Mouse (Mus musculus) frontal cortex, adult (tissue): ENCODE measurements at regions not wholly inside any gene's neighbourhood (a gene's known extent, or its start where the extent isn't known, plus 50 kb on each side); places are given as distances from the start of the nearest gene placed in this dataset.

Experiments
- ATAC-seq: cut with Nextera tagmentation; 2 replicates; pipeline ENCODE4 v1.9.2; 2017; ENCODE audit warnings: mild to moderate bottlenecking, moderate library complexity, mixed read lengths; ENCODE audit not compliant: low TSS enrichment

- ATAC-seq, result 0 out of 2 replicates have a peak, but pooled peaks have one; percentile 26
These were observed 2488.7 kb upstream of the Gm7489 start for GRCm38 (mm10) chr15:51395961-51396360.

DNA sequence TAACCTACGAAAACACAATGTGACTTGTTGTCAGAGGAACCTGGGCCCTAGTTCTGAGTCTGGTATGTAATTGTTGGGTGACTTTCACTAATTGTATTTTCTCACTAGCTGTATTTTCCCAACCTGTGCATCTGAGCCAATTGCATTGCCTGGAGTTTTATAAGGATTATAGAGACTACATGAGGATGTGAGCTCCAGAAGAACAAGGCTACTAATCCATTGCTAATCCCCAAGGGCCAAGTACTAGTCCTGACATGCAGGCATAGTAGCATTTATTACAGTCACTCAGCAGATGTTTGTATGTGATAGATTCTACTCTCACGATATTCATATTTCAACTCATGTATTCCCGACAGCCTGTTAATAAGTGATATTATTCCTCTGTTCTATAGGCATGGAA lies 2481.1 kb upstream of the Gm7489 start:
- ATAC-seq, result no peak

- ATAC-seq, result no peak
These were observed 2474.9 kb upstream of the Gm7489 start for GRCm38 (mm10) chr15:51409791-51410308.

DNA sequence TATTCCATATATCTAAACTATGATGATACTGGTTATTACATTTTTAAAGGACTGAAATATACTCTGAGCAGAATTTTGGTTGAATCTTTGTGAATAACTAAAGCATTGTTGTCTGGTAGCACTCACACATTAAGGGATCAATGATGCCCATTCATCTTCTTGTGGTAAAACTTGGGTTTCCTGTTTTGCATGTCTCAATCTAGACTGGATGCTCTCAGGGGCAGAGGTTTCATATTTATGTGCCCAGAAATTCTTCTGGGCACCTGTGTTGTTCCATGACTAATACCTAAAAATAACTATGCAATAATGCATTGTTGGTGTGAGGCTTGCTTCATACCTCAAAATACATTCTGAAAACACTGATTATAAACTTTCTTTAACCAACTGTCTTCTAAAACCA lies 2472.7 kb upstream of the Gm7489 start:
- no peak for ATAC-seq

- ATAC-seq, result no peak
These were observed 2442.1 kb upstream of the Gm7489 start for GRCm38 (mm10) chr15:51442606-51443005.

DNA sequence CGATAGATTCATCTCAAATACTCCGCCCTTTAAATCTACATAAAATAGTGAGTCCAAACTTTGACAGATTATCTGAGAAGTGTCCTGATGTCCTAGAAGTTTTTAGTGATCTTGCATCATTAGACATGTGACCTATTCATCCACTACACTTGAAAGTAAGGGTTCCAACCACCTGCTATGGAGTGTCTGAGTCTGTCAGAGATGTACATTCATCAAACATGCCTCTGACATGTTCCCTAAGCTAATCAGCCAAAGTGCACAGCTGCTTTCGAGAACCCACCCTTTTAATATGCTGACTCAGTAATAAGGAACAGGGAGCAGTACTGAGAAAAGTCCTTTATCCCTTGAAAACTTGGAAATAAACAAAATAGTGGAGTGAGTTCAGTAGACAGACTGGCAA lies 2414.8 kb upstream of the Gm7489 start:
- ATAC-seq, result no peak

DNA sequence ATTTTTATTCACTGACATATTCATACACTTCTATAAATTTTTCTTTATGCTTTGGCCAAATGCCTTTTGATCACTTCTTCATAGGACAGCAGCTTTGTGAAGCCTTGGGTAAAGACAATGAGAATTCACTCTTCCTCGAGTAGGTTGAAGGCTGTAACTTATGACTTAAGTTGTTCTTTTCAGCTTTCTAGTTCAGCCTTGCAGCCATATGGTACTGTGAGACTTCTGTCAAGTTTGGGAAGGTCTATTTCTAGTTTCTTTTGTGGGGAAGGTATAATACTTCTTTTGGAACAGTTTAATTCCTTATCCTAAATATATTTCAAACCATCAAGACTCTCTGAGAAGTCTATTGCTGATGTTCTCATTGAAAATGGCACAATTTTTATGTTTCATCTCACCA lies 2413.6 kb upstream of the Gm7489 start:
- ATAC-seq, result peak; percentile 96

DNA sequence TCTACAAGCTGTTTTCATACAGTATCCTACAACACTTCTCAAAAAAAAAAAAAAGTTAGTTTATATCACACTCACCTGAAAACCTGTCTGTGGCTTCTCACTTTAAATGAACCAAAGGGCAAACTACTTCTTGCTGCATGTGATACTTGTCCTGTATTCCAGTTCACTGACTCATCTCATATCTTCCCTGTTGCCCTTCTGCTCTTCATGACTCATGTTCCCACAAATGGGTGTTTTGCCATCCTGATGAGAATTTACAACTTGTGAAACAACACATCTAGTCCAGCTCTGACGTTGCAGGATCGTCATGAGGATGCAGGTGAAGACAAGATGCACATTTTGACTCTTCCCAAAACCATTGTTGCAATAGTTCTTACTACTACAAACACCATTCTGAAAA lies 2412.7 kb upstream of the Gm7489 start:
- ATAC-seq, result no peak

- ATAC-seq, result no peak
These were observed 2402.8 kb upstream of the Gm7489 start for GRCm38 (mm10) chr15:51481856-51482255.

DNA sequence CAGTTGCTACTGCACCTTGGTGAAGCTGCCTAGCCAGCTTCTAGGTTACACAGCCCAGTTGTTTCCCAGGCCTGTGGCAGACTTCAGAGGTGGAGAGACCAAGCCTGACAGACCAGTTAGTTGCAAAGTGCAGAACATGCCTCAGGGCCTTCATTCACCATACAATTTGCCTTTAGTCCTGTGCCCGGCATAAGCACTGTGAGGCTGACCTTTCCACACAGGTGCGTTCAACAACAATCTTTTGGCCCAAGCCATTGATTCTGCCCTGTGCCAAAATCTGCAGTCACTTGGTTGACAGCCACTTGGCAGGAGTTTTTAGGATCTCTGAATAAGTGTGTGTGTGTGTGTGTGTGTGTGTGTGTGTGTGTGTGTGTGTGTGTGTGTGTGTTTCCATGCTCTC lies 2400.5 kb upstream of the Gm7489 start:
- no peak for ATAC-seq

- no peak for ATAC-seq
These were observed 2399.2 kb upstream of the Gm7489 start for GRCm38 (mm10) chr15:51485554-51485953.

DNA sequence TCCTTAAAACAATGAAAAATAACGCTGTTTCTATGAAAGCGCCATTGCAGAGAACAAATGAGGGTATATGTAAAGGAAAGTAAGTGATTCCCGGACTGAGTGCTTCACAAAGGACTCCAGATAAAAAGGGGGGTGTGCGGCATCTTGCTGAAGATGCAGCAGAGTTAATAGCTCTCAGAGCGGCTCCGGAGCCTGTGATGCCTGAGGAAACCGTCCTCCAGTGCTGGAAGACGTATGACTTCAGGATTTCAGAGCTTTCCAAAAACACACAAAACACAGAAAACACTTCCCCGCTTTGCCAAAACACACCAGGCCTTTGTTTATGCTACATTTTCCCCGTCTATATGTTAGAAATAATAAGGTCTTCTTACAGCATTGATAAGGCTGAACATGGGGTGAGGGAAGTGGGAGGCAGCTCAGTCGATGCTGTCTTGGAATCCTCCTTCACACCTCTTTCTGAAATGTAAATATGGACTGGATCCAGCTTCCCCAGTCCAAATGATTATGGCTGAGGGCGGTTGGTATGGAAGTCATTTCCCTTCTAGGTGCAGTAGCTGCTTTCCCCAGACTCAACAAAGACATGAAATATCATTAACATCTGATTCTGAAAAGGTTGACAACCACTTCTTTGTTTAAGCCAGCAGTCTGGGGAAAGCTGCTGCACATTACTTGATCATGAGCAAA lies 2382.5 kb upstream of the Gm7489 start:
- ATAC-seq, result no peak

- ATAC-seq, result no peak
These were observed 2381.9 kb upstream of the Gm7489 start for GRCm38 (mm10) chr15:51502742-51503270.

- ATAC-seq, result no peak
These were observed 2381.4 kb upstream of the Gm7489 start for GRCm38 (mm10) chr15:51503341-51503740.

DNA sequence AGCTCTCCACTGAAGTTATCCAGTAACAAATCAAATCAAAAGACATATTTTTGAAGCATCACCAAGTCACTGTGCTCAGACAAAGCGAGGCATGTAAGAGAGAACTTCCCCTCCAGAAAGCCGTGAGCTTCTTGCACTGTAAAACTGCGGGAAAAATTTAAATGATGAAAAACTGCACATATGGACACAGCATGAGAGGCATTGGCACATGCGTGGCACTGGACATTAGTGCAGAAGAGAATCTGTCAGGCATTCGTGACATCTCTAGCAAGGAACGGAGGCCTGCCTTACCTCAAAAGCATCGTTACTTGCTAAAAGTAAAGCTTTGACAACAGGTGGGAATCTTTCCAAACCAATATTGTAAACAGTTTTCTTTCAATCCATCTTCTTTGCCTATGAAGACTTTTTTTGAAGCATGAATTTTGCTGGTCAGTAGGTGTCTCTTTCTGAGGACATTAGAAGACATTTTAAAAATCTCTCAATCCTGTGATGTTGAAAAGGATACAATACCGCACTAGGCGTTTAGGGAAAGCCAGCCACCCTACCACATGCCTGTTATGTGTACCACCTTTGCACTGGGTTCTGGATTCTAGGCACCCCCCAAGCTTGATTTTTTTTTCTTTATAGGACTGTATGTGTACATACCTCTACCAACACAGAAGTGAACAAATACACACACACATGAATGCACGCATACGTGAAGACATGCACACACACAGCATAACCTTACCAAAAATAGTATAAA lies 2380.5 kb upstream of the Gm7489 start:
- no peak for ATAC-seq

DNA sequence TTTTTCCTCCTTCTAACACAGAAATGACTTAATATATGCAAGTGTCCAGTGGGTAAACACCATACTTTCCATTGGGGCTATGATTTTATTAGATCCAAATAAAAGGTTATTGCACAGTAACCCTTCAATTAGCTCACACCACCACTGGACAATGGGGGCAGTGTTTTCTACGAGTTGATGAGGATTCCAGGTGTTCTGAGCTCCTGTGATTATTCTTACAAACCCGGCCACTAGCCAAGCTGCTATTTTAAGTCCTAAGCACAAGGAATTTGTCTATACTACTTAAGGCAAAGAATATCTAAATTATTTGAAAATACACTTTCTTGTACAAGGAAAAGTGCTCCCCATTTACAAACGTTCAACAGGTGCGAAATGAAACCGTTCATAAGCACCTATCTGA lies 2379.9 kb upstream of the Gm7489 start:
- ATAC-seq, result no peak

GRCm38 (mm10) chr15:51507126-51507525 lies 2377.6 kb upstream of the Gm7489 start:
- no peak for ATAC-seq

GRCm38 (mm10) chr15:51511319-51511718 lies 2373.4 kb upstream of the Gm7489 start:
- ATAC-seq, result no peak

- peak; percentile 98 for ATAC-seq
These were observed 2348.4 kb upstream of the Gm7489 start for GRCm38 (mm10) chr15:51536317-51536716.

- ATAC-seq, result no peak
These were observed 2333.4 kb upstream of the Gm7489 start for GRCm38 (mm10) chr15:51551216-51551775.

DNA sequence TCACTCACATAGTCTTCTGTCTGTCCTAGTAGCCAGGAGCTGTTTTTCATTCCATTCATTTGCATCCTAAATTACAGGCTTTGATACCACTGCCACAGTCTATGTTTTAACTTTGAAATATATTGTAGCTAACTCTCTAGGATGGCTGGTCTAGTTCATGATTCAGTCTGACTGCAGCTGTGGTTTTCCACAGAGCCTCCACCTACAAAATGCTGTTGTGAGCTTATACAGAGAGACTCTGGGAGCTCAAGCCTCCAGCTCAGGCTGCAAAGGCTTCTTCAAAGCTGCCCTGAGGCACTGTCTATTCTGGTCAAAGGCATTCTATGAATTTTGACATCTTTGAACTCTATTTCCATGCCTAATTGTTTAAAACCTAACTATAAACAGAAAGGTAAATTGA lies 2326.5 kb upstream of the Gm7489 start:
- peak; percentile 81 for ATAC-seq

DNA sequence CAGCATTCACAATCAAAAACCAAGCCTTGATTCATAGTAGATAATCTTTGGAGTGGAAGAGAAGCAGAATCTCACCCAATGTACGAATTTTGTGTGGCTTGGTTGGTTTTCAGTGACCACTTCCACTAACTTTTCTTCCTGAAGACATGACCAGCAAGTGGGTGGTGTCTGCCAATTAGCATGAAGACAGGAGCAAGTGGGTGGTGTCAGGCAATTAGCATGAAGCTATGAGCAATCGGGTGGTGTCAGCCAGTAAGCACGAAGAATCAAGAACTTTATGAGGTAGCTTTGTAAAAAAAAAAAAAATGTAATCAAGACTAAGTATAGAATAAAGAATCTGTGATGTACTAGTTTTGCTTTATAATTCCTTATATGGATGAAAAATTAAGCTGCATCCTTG lies 2319.2 kb upstream of the Gm7489 start:
- ATAC-seq, result peak; percentile 83

DNA sequence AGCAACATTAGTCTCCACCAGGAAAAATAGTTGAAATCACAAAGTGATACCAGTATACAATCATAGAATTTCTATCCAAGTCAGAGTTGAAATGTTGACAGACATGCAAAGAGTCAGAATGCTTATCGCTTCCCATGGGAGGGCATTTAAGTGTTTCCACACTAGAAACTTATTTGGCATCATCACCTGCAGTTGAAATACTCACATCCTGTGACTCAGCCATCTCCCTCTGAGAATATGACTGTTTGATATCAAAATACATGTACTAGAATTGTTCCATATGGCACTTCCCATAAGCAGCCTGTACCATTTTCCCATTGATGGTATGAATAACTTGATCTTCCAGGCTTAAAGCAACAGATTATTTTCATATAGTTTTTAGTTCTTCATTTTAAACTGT lies 2314.1 kb upstream of the Gm7489 start:
- peak; percentile 55 for ATAC-seq
